Mouse (Mus musculus) layer of hippocampus, adult 9-11 months (tissue): ENCODE results near the gene Agap2.

Source experiments
- DNase-seq: peaks from one replicate; pipeline ENCODE4 v3.0.0; 2022

Gene Agap2

DNA sequence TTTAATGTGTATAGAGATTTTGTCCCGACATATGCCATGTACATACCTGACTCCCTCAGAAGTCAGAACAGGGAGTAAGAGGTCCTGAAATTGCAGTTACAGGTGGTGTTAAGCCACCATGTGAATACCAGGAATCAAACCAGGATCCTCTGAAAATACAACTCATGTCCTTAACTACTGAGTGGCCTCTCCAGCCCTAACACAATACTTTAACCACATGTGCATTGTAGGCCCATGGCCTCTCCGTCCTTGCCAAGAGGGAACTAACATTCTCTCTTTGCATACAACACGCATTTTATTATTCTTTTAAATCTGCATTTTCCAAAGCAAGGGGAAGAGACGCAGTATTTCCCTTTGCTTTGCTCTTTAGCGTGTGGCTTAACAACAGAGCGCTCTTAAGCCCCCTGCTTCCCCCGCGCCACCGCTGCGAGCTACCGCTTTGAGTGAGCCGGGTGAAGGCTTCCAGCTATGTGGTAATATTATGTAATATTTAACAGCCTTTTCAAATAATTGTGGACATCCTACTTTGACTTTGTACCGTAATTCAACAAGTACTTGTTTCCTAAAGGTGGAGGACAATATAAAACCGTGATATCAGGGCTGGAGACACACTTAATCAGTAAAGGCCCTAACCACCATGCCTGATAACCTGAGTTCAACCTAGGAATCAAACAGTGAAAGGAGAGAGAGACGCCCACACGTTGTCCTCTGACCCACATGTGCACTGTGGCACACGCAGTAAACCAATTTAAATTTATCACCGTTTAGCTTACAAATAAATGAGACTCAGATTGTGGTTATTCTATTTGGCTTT, 63.5 kb downstream of the Agap2 start:
- no peak for DNase-seq

DNA sequence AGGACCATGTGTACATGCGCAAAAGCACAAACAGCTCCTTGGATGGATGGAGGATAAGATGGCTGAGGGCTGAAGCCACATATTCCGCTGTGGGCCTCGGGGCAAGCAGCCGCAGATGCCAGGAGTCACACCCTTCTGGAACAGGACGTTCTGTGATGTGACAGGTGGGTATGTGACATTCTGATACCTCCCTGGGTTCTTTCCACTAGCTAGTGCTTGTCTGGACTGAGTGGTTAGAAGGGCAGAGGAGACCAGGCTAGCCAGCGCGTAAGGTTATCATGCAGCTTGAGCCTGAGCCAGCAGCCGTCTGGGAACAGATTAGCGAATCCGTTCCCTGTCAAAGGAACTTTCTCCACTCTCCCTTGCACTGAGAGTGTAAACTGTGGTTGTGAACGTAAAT, 65.9 kb downstream of the Agap2 start:
- DNase-seq = no peak

DNA sequence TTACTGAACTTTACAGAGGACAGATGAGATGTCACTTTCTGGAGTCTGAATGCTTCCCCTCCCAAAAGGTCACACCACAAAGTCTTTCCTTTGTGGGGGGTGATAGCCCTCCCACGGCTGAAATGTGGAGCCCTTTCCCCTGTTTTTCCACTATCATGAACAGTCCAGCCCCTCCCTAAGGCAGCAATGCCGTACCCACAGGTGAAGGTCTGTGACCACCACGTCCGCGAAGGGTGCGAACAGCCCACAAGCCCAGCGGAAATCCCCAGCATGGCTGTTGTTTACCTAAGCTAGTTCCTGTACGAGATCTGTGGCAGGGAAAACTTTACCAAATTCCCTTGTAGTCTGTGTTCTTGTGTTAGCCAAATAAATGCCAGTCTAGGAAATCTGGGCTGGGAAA, 66.4 kb downstream of the Agap2 start:
- no peak for DNase-seq
